ENCODE assay signal across 9 mouse cellular contexts in genomic region chr17:83025340-83025816, GRCm38 (mm10).
DNase-seq lines count a peak whose midpoint lies in the region; ATAC-seq and TF ChIP-seq lines count a peak whose summit lies in the region.
"Had no signal": no experiment of that assay in that cellular context is flagged by ENCODE, and none has a peak within 500 bp of the region (broad histone marks: within the 10 kb centered on the region; RNA-seq: fewer than 3 reads in every experiment).

No protein-coding gene starts in this region.

- TF ChIP-seq CTCF in G1E (IDR thresholded peaks at IDR 0.05; ENCODE audit: low read depth, low read length) = peak; percentile 24; the same call in 1 of the 2 replicates

- no peaks in the 10 kb centered on the region for H3K36me3 ChIP-seq in G1E (replicated peaks)
- no peaks in the 10 kb centered on the region for H3K36me3 ChIP-seq in forebrain, embryonic 14.5 days (ENCODE audit: control insufficient read depth, insufficient read depth, low read length)
- H3K36me3 ChIP-seq: liver, embryonic 15.5 days had no signal

- H3K9ac ChIP-seq in forebrain, embryonic 14.5 days (ENCODE audit: low read length) = no peak overlapping the region
- H3K9ac ChIP-seq: liver, embryonic 15.5 days had no signal

- DNase-seq in G1E (ENCODE audit: low spot score) = no peak
- DNase-seq in forebrain, embryonic 14.5 days (ENCODE audit: low spot score) = peak; percentile 94
- DNase-seq in layer of hippocampus, adult 8-10 months (ENCODE audit: low spot score in 2 of 2) = peak; percentile 54 to 80
- peak; percentile 91 for DNase-seq in lung, postnatal 10 days
- peak; percentile 41 for DNase-seq in retina, adult 2 months (ENCODE audit: low read depth, low spot score)
- peak; percentile 73 for DNase-seq in thymus, postnatal 25 days

- 12% methylated on average over 5 of the region's 5 CpGs for WGBS in forebrain, embryonic 14.5 days

- peaks cover 67% of the 10 kb centered on the region for H3K9me3 ChIP-seq in G1E (replicated peaks)
- no peaks in the 10 kb centered on the region for H3K9me3 ChIP-seq in forebrain, embryonic 14.5 days (replicated peaks; ENCODE audit: control insufficient read depth, low read length)
- H3K9me3 ChIP-seq: liver, embryonic 15.5 days had no signal

- no peaks in the 10 kb centered on the region for H3K4me1 ChIP-seq in G1E (ENCODE audit: insufficient read depth, low read depth, low read length)
- H3K4me1 ChIP-seq in forebrain, embryonic 14.5 days (ENCODE audit: control insufficient read depth, insufficient read depth, low read length) = no peaks in the 10 kb centered on the region
- H3K4me1 ChIP-seq: liver, embryonic 15.5 days had no signal

- ATAC-seq in G1E (ENCODE audit: extremely low read depth, insufficient number of reproducible peaks, low FRiP score, poor library complexity, severe bottlenecking) = no peak
- peak; percentile 41; the same call in 1 of the 2 replicates for ATAC-seq in cerebellum, adult (ENCODE audit: insufficient number of reproducible peaks, low FRiP score, low TSS enrichment)
- ATAC-seq in forebrain, embryonic 14.5 days = peak; percentile 72
- peak; percentile 47 to 70; a peak in 3 of 4 replicates for ATAC-seq in hematopoietic stem cell, adult 5-6 weeks (replicated peaks in 1 of 2; ENCODE audit: insufficient read depth in 1 of 2, low FRiP score in 2 of 2, low TSS enrichment in 1 of 2, low read depth in 1 of 2, poor library complexity in 2 of 2, severe bottlenecking in 2 of 2)

- no peak overlapping the region for H3K4me2 ChIP-seq in forebrain, embryonic 14.5 days (ENCODE audit: low read length)
- H3K4me2 ChIP-seq: liver, embryonic 15.5 days had no signal

- no peak overlapping the region for H3K27ac ChIP-seq in forebrain, embryonic 14.5 days (ENCODE audit: low read depth, low read length)
- H3K27ac ChIP-seq: liver, embryonic 15.5 days had no signal

- no peak overlapping the region for H3K4me3 ChIP-seq in G1E (ENCODE audit: low read depth, low read length)
- H3K4me3 ChIP-seq in forebrain, embryonic 14.5 days (ENCODE audit: low read depth, low read length) = no peak overlapping the region
- H3K4me3 ChIP-seq: liver, embryonic 15.5 days had no signal

- H3K27me3 ChIP-seq in G1E (ENCODE audit: insufficient read depth, low read length) = no peaks in the 10 kb centered on the region
- no peaks in the 10 kb centered on the region for H3K27me3 ChIP-seq in forebrain, embryonic 14.5 days (replicated peaks; ENCODE audit: control insufficient read depth, insufficient read depth, low read length)
- H3K27me3 ChIP-seq: liver, embryonic 15.5 days had no signal
